Mouse (Mus musculus) hindbrain, embryonic 13.5 days (tissue): Measurements from ENCODE around the gene Kbtbd6. TPM values are rescaled to one million over a fixed set of nuclear protein-coding genes. Genes with fewer than 3 reads are reported as not detected.
"Not testable (repeated sequence)": the region's sequence is repeated elsewhere in the genome, so short reads cannot be mapped to it uniquely, and the experiment has no call there.

Experiments
- ATAC-seq: fragments of 200-750 bp; cut with Nextera tagmentation; 2 replicates; pipeline ENCODE4 v1.8.0; 2017; ENCODE audit warnings: moderate TSS enrichment; ENCODE audit not compliant: low FRiP score
- H3K27ac ChIP-seq: fragments of 300-500 bp; sonication (generic); 2 replicates; pipeline ENCODE4 v1.5.1; 2015; ENCODE audit warnings: inconsistent platforms, mild to moderate bottlenecking, moderate library complexity
- H3K27me3 ChIP-seq: fragments of 300-500 bp; sonication (generic); 2 replicates; pipeline ENCODE4 v1.6.1; 2015; ENCODE audit warnings: mild to moderate bottlenecking, inconsistent platforms
- H3K36me3 ChIP-seq: fragments of 300-500 bp; sonication (generic); 2 replicates; pipeline ENCODE4 v1.6.1; 2015; ENCODE audit warnings: mild to moderate bottlenecking, inconsistent platforms
- H3K4me1 ChIP-seq: fragments of 300-500 bp; sonication (generic); replicated peaks from 2 replicates; pipeline ENCODE4 v1.6.1; 2015; ENCODE audit warnings: inconsistent platforms
- H3K4me2 ChIP-seq: fragments of 300-500 bp; sonication (generic); 2 replicates; pipeline ENCODE4 v1.6.1; 2015; ENCODE audit warnings: inconsistent platforms, mild to moderate bottlenecking, moderate library complexity
- H3K4me3 ChIP-seq: fragments of 300-500 bp; sonication (generic); 2 replicates; pipeline ENCODE4 v1.5.1; 2015; ENCODE audit warnings: mild to moderate bottlenecking, inconsistent platforms
- H3K9ac ChIP-seq: fragments of 300-500 bp; sonication (generic); 2 replicates; pipeline ENCODE4 v1.6.1; 2015; ENCODE audit warnings: mild to moderate bottlenecking, inconsistent platforms
- H3K9me3 ChIP-seq: fragments of 300-500 bp; sonication (generic); 2 replicates; pipeline ENCODE4 v1.6.1; 2016; ENCODE audit warnings: inconsistent platforms
- WGBS: fragments of 180-500 bp; shearing (Covaris S2); methylation state at CpG from one replicate; pipeline ENCODE4 v1.1.7; 2015; 5-methylcytosine and 5-hydroxymethylcytosine counted together
- polyA plus RNA-seq: library from polyadenylated mRNA; unstranded; fragments of >200 nt; fragmentation: Nextera tagmentation; extraction: Ambion mirVana; gene quantifications from 2 replicates; pipeline ENCODE4 v1.2.1, GENCODE M21; 2015

Kbtbd6 gene
- 1.5 and 1.6 TPM in 2 replicates for polyA plus RNA-seq

DNA sequence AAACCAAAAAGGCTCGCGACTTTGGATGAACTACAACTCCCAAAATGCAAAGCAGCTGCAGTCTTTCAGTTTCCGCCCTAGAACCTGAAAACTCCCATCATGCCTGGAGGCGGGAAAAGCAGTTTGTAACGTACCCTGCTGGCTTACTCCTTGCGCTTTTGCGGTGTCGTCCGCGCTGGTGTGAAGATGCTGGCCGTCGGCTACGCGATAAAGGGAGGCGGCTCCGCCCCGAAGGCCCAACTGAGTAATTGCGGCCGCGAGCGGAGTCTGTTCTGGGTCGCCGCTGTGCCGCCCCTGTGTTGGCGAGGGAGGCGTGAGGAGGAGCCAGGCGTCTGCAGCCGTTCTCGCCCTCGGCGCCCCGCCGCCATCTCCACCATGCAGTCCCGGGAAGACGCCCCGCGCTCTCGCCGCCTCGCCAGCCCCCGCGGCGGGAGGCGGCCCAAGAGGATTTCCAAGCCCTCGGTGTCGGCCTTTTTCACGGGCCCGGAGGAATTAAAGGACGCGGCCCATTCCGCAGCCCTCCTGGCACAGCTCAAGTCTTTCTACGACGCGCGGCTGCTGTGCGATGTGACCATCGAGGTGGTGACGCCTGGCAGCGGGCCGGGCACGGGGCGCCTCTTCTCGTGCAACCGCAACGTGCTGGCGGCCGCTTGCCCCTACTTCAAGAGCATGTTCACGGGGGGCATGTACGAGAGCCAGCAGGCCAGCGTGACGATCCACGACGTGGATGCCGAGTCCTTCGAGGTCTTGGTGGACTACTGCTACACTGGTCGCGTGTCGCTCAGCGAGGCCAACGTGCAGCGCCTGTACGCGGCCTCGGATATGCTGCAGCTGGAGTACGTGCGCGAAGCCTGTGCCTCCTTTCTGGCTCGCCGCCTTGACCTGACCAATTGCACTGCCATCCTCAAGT lies at the start of gene Kbtbd6:
Kbtbd6 (plus strand) TSS at position 155 of the 910 bp plus-strand sequence.
- not testable (repeated sequence) for H3K4me1 ChIP-seq, H3K27me3 ChIP-seq, H3K9me3 ChIP-seq, H3K27ac ChIP-seq, H3K36me3 ChIP-seq
- Histone ChIP-seq H3K4me2 (peak within 1 kb of the TSS; percentile 72), H3K9ac (peak within 1 kb of the TSS; percentile 64), H3K4me3 (peak within 1 kb of the TSS; percentile 57)
- 17% methylated on average over 36 of the region's 89 CpGs for WGBS
- ATAC-seq = peak; percentile 89

GRCm38 (mm10) chr14:79407641-79408040 lies 44.0 kb upstream of the Kbtbd6 start:
- Histone ChIP-seq H3K36me3 (peaks cover 43% of the 10 kb centered on the region), H3K9me3 (no peaks in the 10 kb centered on the region), H3K27me3 (no peaks in the 10 kb centered on the region), H3K4me1 (no peaks in the 10 kb centered on the region), H3K4me2 (no peak overlapping the region), H3K9ac (no peak overlapping the region), H3K4me3 (no peak overlapping the region), H3K27ac (no peak overlapping the region)
- ATAC-seq = no peak
- WGBS = 81% methylated on average over 2 of the region's 2 CpGs

DNA sequence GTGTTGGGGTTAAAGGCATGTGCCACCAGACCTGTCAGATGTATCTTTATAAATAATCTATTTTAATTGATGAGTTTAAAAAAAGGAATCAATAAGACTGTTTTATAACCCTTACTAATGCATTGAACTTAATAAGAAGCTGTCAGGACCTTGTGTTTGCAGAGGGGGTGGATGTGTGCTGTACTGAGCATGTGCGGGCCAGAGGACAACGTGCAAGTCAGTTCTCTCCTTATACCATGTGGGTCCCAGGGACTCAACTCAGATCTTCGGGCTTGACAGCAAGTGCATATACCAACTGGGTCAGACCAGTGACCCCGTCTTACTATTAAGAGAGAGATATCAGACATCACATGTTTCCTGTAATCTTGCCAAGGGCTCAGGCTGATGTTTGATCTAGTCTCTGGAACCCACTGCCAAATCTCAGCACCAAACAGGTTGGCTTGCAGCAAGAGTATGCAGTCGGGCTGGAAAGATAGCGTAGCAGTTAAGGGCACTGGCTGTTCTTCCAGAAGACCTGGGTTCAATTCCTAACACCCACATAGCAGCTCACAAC lies 42.3 kb upstream of the Kbtbd6 start:
- 97% methylated on average over 6 of the region's 6 CpGs for WGBS
- no peak overlapping the region for H3K4me3 ChIP-seq
- peaks cover 38% of the 10 kb centered on the region for H3K36me3 ChIP-seq
- H3K4me2 ChIP-seq = no peak overlapping the region
- no peak overlapping the region for H3K27ac ChIP-seq
- H3K27me3 ChIP-seq = no peaks in the 10 kb centered on the region
- no peaks in the 10 kb centered on the region for H3K9me3 ChIP-seq
- H3K9ac ChIP-seq = no peak overlapping the region
- no peak for ATAC-seq
- H3K4me1 ChIP-seq = no peaks in the 10 kb centered on the region

DNA sequence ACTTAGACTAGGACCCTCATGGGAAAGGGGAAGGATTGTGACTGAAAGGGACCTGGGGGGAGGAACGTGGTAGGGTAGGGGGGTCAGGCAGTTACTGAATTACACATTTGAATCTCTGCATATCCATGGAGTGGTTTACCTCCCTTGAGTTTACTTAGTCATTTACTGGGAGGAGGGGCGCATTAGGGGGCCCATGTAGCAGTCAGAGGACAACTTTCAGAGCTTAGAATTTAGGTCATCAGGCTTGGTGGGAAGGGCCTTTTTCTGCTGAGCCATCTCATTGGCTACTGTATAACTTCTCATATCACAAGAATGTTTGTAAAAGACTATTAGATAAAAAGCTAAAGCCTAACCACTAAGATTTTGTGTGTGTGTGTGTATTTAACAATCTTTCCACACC lies 41.0 kb upstream of the Kbtbd6 start:
- Histone ChIP-seq H3K4me1 (no peaks in the 10 kb centered on the region), H3K36me3 (peaks cover 38% of the 10 kb centered on the region), H3K4me2 (no peak overlapping the region), H3K27me3 (no peaks in the 10 kb centered on the region), H3K9me3 (no peaks in the 10 kb centered on the region), H3K4me3 (no peak overlapping the region), H3K27ac (no peak overlapping the region), H3K9ac (no peak overlapping the region)
- no peak for ATAC-seq
- 74% methylated on average over 2 of the region's 2 CpGs for WGBS

DNA sequence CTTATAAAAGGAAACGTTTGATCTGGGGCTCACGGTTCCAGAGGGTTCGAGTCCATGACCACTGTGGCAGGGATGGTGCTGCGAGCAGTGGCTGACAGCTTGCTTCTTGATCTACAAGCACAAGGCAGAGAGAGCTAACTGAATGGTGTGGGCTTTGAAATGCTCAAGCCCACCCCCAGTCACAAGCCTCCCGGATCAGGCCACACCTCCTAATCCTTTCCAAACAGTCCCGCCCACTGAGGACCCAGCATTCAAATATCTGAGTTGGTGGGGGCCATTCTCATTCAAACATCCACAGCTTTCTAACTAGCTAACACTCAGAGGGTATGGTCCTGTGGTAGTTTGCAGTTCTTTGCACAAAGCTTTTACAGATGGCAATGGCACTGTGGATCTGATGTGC lies 38.5 kb upstream of the Kbtbd6 start:
- no peak overlapping the region for H3K4me2 ChIP-seq
- WGBS = 83% methylated on average over 6 of the region's 6 CpGs
- H3K27me3 ChIP-seq = no peaks in the 10 kb centered on the region
- peaks cover 44% of the 10 kb centered on the region for H3K36me3 ChIP-seq
- H3K4me3 ChIP-seq = no peak overlapping the region
- H3K27ac ChIP-seq = no peak overlapping the region
- ATAC-seq = no peak
- H3K9me3 ChIP-seq = no peaks in the 10 kb centered on the region
- H3K4me1 ChIP-seq = no peaks in the 10 kb centered on the region
- H3K9ac ChIP-seq = no peak overlapping the region

GRCm38 (mm10) chr14:79420083-79420685 lies 31.5 kb upstream of the Kbtbd6 start:
- 18% methylated on average over 20 of the region's 20 CpGs for WGBS
- peaks cover 19% of the 10 kb centered on the region for H3K36me3 ChIP-seq
- H3K4me1 ChIP-seq = peaks cover 8% of the 10 kb centered on the region
- peak overlapping the region; percentile 25 for H3K4me2 ChIP-seq
- no peak overlapping the region; the same call in 1 of the 2 replicates for H3K27ac ChIP-seq
- no peak overlapping the region for H3K4me3 ChIP-seq
- peak overlapping the region; percentile 56 for H3K9ac ChIP-seq
- H3K27me3 ChIP-seq = no peaks in the 10 kb centered on the region
- H3K9me3 ChIP-seq = no peaks in the 10 kb centered on the region
- peak; percentile 71 for ATAC-seq

GRCm38 (mm10) chr14:79425979-79426729 lies 25.5 kb upstream of the Kbtbd6 start, which contains the start of gene Kbtbd7:
Gene Kbtbd7, plus strand, starts transcription at chr14:79426511.
- under 1% methylated on average over 43 of the region's 44 CpGs for WGBS
- peak; percentile 98 for ATAC-seq

GRCm38 (mm10) chr14:79426730-79427365 lies 24.8 kb upstream of the Kbtbd6 start:
- H3K4me3 ChIP-seq = peak overlapping the region; percentile 53
- peaks cover 13% of the 10 kb centered on the region; the same call in 1 of the 2 replicates for H3K9me3 ChIP-seq

More at GRCm38 (mm10) chr14:79425979-79426729, 25.5 kb upstream of the Kbtbd6 start, which contains the start of gene Kbtbd7:
- Histone ChIP-seq H3K27ac (peak within 1 kb of the TSS; percentile 90), H3K9ac (peak within 1 kb of the TSS; percentile 74), H3K27me3 (no peaks in the 10 kb centered on the region), H3K9me3 (peaks cover 13% of the 10 kb centered on the region; the same call in 1 of the 2 replicates), H3K4me1 (peaks cover 9% of the 10 kb centered on the region), H3K4me3 (peak within 1 kb of the TSS; percentile 53), H3K36me3 (peaks cover 14% of the 10 kb centered on the region), H3K4me2 (peak within 1 kb of the TSS; percentile 53)

DNA sequence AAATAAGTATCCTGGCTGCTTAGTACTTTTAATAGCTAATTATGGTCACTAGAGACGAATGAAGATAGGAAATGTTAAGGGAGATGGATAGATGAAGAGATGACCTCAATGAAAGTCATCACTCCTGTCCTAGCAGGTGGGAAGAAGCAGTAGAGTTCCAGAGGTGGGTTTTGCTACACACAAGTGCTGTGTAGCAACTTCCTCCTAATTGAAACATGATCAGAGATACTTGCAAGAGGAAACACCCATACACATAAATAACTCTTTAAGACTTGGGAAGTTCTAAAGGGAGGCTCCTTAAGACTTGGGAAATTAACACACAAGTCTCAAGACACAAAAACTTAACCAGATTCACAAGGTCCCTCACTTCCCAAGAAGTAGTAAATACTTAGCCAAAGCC lies 17.6 kb upstream of the Kbtbd6 start:
- Histone ChIP-seq H3K27ac (no peak overlapping the region), H3K36me3 (peaks cover 4% of the 10 kb centered on the region), H3K9ac (no peak overlapping the region), H3K4me2 (no peak overlapping the region), H3K27me3 (no peaks in the 10 kb centered on the region), H3K4me3 (no peak overlapping the region), H3K4me1 (no peaks in the 10 kb centered on the region), H3K9me3 (no peaks in the 10 kb centered on the region)
- 81% methylated on average over 1 of the region's 1 CpGs for WGBS
- no peak for ATAC-seq

More at GRCm38 (mm10) chr14:79426730-79427365, 24.8 kb upstream of the Kbtbd6 start:
- Histone ChIP-seq H3K27ac (peak overlapping the region; percentile 90), H3K36me3 (peaks cover 18% of the 10 kb centered on the region), H3K9ac (peak overlapping the region; percentile 74), H3K4me2 (peak overlapping the region; percentile 53)
- peak; percentile 80 for ATAC-seq
- not testable (repeated sequence) for H3K4me1 ChIP-seq, H3K27me3 ChIP-seq
- 40% methylated on average over 12 of the region's 59 CpGs for WGBS

DNA sequence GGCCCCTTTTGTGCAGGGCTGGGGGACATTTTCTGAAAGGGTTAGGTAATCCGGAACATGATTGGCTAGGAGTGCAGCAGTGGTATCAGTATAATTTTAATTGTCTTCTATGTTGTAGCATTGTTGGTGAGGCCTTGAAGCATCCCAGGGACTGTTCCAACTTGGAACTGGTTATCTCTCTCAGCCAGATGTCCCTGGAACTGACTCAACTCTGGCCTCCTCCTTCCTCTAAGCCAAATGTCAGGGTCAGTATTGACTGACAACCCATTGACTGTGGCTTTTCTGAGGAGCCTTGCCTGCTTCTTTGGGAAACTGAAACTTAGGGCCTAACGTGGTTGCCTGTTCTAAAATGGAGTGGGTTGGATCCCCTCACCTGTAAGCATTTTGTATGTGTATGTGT lies 11.0 kb upstream of the Kbtbd6 start:
- Histone ChIP-seq H3K9me3 (no peaks in the 10 kb centered on the region), H3K9ac (no peak overlapping the region)

GRCm38 (mm10) chr14:79441441-79441840 lies 10.2 kb upstream of the Kbtbd6 start:
- no peak for ATAC-seq
- Histone ChIP-seq H3K9me3 (no peaks in the 10 kb centered on the region), H3K4me3 (no peak overlapping the region), H3K27me3 (no peaks in the 10 kb centered on the region), H3K36me3 (no peaks in the 10 kb centered on the region), H3K9ac (no peak overlapping the region), H3K4me1 (peaks cover 20% of the 10 kb centered on the region), H3K27ac (no peak overlapping the region), H3K4me2 (no peak overlapping the region)
- 87% methylated on average over 5 of the region's 5 CpGs for WGBS

More for the DNA sequence above, 11.0 kb upstream of the Kbtbd6 start:
- Histone ChIP-seq H3K36me3 (no peaks in the 10 kb centered on the region), H3K27ac (no peak overlapping the region), H3K4me1 (peaks cover 17% of the 10 kb centered on the region), H3K4me2 (no peak overlapping the region), H3K4me3 (no peak overlapping the region), H3K27me3 (no peaks in the 10 kb centered on the region)
- WGBS = 92% methylated on average over 2 of the region's 2 CpGs
- no peak for ATAC-seq
